Mouse (Mus musculus) c-Kit-positive CD71-negative TER-119-negative erythroid progenitor cells, embryonic 14.5 days (primary cell): Measurements from ENCODE around the gene Ubqlnl.

Experiments
- DNase-seq: peaks from one replicate; pipeline ENCODE4 v3.0.0-alpha.2; 2013; ENCODE audit warnings: low read depth

The Ubqlnl gene

GRCm38 (mm10) chr7:104150456-104150855, at the start of gene Ubqlnl:
TSS of gene Ubqlnl (minus strand) at chr7:104150556.
- no peak for DNase-seq

- DNase-seq, result peak; percentile 56
Measured at GRCm38 (mm10) chr7:104199822-104200221, 49.5 kb upstream of the Ubqlnl start.

DNA sequence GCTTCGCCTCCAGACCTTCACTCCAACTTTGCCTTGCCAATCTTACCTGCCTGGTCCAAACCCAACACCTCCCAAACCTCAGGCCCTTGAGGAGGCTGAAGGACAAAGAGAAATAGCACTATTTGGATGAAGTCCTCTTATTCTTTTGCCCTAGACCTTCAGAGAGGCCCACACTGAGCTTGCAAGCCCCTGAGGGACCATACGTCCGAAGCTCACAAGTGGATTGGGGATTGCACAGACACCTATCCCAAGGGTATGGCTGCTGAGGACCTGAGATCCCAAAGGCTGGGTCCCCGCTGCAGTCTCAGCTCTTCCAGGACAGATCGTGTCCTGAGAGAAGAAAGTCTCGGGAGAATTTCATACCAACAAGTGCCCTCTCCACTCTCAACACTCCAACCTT, 45.5 kb upstream of the Ubqlnl start, which contains the start of gene Olfr649:
Gene Olfr649, minus strand, starts transcription at position 101 of the 400 bp plus-strand sequence.
- no peak for DNase-seq

DNA sequence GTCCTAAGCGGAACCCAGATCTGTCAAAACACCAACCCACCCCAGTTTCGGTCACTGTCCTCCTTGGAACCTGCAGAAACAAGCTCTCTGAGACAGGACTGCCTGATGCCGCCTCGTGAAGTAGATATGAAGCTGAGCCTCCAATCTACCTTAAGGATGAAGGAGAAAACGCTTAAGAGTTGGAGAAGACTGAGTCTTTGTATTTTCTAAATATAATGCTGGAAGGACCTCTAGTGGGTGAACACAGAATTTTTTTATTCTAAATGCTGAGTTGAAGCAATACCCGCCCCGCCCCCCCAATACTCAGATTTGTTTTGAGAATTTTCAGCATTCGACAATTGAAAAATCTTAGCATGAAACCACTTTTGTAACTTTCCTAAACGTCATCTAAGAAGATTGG, 40.9 kb upstream of the Ubqlnl start:
- no peak for DNase-seq

DNA sequence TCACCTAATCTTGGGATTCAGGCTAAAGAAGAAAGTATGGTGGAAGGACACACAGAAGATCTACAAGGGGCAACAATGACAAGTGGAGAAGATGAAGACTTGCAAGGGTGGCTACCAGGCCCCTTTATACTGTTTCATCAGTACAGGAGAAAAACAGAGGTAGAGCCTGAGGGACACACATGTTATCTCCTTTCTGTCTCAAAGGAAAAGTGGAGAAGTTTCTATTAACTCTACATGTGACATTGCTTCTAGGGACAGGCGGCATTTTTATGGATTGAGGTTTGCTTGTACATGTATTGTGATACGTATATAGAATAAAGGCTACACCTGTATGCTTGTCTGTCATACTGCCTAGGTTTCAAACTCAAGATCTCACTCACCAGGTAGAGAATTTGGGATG, 32.9 kb upstream of the Ubqlnl start, which contains the start of gene Olfr648:
Gene Olfr648, minus strand, starts transcription at position 101 of the 400 bp plus-strand sequence.
- no peak for DNase-seq

- no peak for DNase-seq
Measured at GRCm38 (mm10) chr7:104179074-104179473, 28.7 kb upstream of the Ubqlnl start.

DNA sequence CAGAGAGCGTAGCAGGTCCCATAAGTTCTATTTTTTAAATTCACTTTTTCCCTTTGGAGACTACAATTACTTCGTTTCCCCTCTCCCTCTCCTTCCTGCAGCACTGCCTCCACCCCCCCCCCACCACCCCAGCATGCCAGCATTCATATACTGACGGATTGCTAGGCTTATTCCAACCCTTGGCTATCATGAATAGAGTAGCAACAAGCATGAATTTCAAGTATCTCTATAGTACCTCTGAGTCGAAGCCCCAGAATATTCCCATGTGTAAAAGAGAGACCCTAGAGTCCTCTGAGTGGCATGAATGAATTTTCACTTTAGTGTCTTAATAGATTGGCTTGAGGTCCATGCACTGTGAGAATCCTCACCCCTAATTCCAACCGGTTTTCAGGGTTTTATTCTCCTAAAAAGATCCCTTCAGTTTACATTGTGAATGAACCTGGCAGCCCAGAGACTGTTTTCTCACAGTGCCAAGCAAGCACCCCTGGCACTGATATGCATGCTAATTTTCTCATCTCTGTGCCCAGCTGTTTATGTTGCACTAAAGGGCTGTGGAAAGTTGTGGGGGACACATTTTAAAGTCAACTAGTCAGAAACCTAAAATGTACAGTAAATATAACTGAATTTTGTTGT, 28.2 kb upstream of the Ubqlnl start:
- DNase-seq, result no peak

- no peak for DNase-seq
Measured at GRCm38 (mm10) chr7:104175085-104175484, 24.7 kb upstream of the Ubqlnl start.

DNA sequence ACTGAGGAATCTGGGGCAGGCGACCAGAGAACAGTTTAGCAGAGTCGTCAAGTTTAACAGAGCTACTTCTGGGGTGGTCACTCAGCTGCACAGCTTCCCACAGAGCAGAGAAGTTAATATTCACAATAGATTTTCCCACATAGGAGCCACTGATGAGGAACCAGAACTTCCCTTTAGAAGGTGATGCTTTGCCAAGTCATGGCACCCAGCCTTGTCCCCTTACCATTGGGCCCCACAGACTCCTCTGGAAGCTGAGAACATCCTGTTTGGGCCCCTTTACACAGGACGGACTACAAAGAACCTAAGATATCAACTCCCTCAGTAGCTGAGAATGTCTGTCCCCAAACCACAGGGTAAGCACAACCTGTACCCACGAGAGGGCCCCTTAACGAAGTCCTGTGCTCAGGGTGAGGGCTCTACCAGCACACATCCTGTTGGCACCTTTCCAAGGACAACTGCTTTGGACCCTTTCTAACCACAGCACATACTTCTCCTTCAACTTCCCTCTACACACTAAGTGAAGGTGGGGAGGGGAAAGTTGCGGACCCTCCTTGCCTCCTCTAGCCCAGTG, 19.4 kb upstream of the Ubqlnl start:
- peak; percentile 44 for DNase-seq

GRCm38 (mm10) chr7:104167105-104167504, 16.7 kb upstream of the Ubqlnl start:
- DNase-seq, result peak; percentile 12

GRCm38 (mm10) chr7:104143179-104143578, 7.2 kb downstream of the Ubqlnl start, which contains the start of gene Ubqln3:
TSS of gene Ubqln3 (minus strand) at chr7:104143279.
- no peak for DNase-seq

DNA sequence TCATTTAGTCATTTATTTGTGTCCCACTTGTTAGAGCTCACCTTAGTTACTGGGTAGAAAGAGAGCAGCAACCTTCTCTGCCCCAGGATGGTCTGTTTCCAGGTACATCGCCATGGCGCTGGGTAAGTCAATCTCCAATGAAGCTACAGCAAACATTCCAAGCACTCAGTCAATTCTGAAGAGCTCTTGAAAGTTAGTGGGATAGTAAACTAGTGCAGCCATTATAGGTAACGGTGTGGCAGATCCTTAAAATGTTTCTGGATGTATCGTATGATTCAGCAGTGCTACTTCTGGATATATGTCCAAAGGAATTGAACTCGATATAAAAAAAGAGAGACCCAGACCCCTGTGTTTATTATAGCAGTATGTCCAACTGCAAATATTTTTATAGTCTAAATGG, 13.1 kb downstream of the Ubqlnl start, which contains the start of gene Olfr643:
Gene Olfr643, minus strand, starts transcription at position 101 of the 400 bp plus-strand sequence.
- DNase-seq, result no peak

DNA sequence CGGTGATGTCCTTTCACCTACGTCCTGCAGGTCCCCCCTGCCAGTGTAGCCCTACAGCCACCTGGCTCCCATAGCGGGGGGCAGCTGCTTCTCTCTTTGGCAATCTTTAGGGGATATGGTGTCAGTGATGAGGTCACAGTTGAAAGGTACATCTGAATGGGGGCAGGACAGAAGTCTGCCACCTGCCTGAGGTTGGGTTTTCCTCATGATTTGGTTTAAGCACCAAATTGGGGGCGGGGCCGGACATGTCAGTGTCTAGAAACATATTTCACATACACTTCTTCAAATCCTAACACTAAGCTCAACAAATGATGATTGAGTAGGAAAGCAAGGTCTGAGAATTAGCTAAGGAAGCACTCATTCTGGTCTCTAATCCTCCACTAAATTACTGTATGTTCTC, 20.6 kb downstream of the Ubqlnl start, which contains the start of gene Ubqln5:
Gene Ubqln5, minus strand, starts transcription at position 101 of the 400 bp plus-strand sequence.
- DNase-seq, result no peak

GRCm38 (mm10) chr7:104104757-104104972, 45.7 kb downstream of the Ubqlnl start, which contains the start of gene Olfr646:
TSS of gene Olfr646 (plus strand) at chr7:104104873.
- DNase-seq, result no peak

- DNase-seq, result no peak
Measured at GRCm38 (mm10) chr7:104103913-104104756, 46.2 kb downstream of the Ubqlnl start.
